Mouse (Mus musculus): ENCODE data around the gene Mrpl41.

GRCm38 (mm10) chr2:25006767-25007166 is 31.9 kb upstream of the Mrpl41 start:
- TF ChIP-seq EP300 (IDR thresholded peaks at IDR 0.05; ENCODE audit: low read depth) (no peak), CTCF (IDR thresholded peaks at IDR 0.05; ENCODE audit: low read depth) (no peak)
